Mouse (Mus musculus): Measurements from ENCODE around the gene Zfp408.

DNA sequence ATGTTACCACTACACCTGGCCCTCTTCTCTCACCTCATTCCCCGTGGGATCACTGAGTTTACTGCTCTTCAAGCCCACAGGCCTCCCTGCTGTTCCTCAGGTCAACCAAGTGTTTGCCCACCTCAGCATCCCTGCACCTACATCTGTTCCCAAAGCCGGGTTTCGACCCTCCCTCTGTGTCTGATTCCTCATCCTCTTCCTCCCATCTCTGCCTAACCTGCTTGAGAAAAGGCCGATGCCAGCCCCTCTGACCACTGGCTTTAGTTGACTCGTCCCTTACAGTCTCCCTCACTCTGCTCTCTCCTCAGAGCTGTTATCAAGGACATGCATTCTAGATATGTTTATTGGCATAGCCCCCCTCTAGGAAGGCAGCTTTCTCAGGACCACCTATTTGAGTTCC is 22.1 kb downstream of the Zfp408 start:
- TF ChIP-seq CTCF (IDR thresholded peaks at IDR 0.05; ENCODE audit: low read depth), result no peak
- no peak for TF ChIP-seq EP300 (optimal IDR thresholded peaks at IDR 0.05)

All from stomach, postnatal 0 days (tissue).